ENCODE assay signal across 8 mouse cellular contexts in genomic region chr6:124856321-124856720, GRCm38 (mm10). TPM values are rescaled to one million over a fixed set of nuclear protein-coding genes. Genes with fewer than 3 reads are reported as not detected.
A peak's percentile ranks its signal among the peaks of the same experiment; 100 is the strongest.
DNase-seq lines count a peak whose midpoint lies in the region; ATAC-seq and TF ChIP-seq lines count a peak whose summit lies in the region.

No protein-coding gene starts in this region.

- H3K27me3 ChIP-seq in kidney, embryonic 15.5 days: peaks cover 12% of the 10 kb centered on the region
- no peaks in the 10 kb centered on the region for H3K27me3 ChIP-seq in forebrain, postnatal 0 days (ENCODE audit: insufficient read depth, low read length)
- peaks cover 4% of the 10 kb centered on the region; the same call in 1 of the 2 replicates for H3K27me3 ChIP-seq in limb, embryonic 12.5 days

- TF ChIP-seq CTCF in forebrain, postnatal 0 days (IDR thresholded peaks at IDR 0.05; ENCODE audit: low read depth): no peak

- H3K4me3 ChIP-seq in kidney, embryonic 15.5 days (replicated peaks): peak overlapping the region; percentile 73
- H3K4me3 ChIP-seq in forebrain, postnatal 0 days (ENCODE audit: low read depth, low read length): peak overlapping the region; percentile 70
- peak overlapping the region; percentile 86 for H3K4me3 ChIP-seq in limb, embryonic 12.5 days (replicated peaks)

- DNase-seq in kidney, postnatal 14 days: no peak
- peak; percentile 43 to 45 for DNase-seq in cerebellum, adult 18-20 months
- peak; percentile 84 for DNase-seq in forebrain, postnatal 0 days
- peak; percentile 55 for DNase-seq in right cerebral cortex, adult 18-20 months
- no peak for DNase-seq in spleen, adult 12 weeks (ENCODE audit: low spot score)
- no peak for DNase-seq in adrenal gland, postnatal 25 days

- H3K27ac ChIP-seq in kidney, embryonic 15.5 days: peak overlapping the region; percentile 96
- peak overlapping the region; percentile 98 for H3K27ac ChIP-seq in forebrain, postnatal 0 days (ENCODE audit: low read depth, low read length)
- peak overlapping the region; percentile 99 for H3K27ac ChIP-seq in limb, embryonic 12.5 days

- H3K9ac ChIP-seq in kidney, embryonic 15.5 days: peak overlapping the region; percentile 90; the same call in 1 of the 2 replicates
- H3K9ac ChIP-seq in forebrain, postnatal 0 days: peak overlapping the region; percentile 98
- H3K9ac ChIP-seq in limb, embryonic 12.5 days (replicated peaks): peak overlapping the region; percentile 99

- H3K36me3 ChIP-seq in kidney, embryonic 15.5 days: peaks cover 20% of the 10 kb centered on the region
- peaks cover 32% of the 10 kb centered on the region; the same call in 1 of the 2 replicates for H3K36me3 ChIP-seq in forebrain, postnatal 0 days (ENCODE audit: insufficient read depth)
- H3K36me3 ChIP-seq in limb, embryonic 12.5 days: peaks cover 39% of the 10 kb centered on the region

- H3K4me1 ChIP-seq in kidney, embryonic 15.5 days: peaks cover 48% of the 10 kb centered on the region
- peaks cover 7% of the 10 kb centered on the region; the same call in 1 of the 2 replicates for H3K4me1 ChIP-seq in forebrain, postnatal 0 days (ENCODE audit: insufficient read depth)
- peaks cover 35% of the 10 kb centered on the region for H3K4me1 ChIP-seq in limb, embryonic 12.5 days (replicated peaks)

- H3K4me2 ChIP-seq in kidney, embryonic 15.5 days: peak overlapping the region; percentile 84
- H3K4me2 ChIP-seq in forebrain, postnatal 0 days (ENCODE audit: low read depth): peak overlapping the region; percentile 84
- peak overlapping the region; percentile 80 for H3K4me2 ChIP-seq in limb, embryonic 12.5 days

- no peaks in the 10 kb centered on the region for H3K9me3 ChIP-seq in kidney, embryonic 15.5 days (replicated peaks)
- no peaks in the 10 kb centered on the region for H3K9me3 ChIP-seq in forebrain, postnatal 0 days (ENCODE audit: low read length)
- no peaks in the 10 kb centered on the region for H3K9me3 ChIP-seq in limb, embryonic 12.5 days

- 6% methylated on average over 14 of the region's 14 CpGs for WGBS in kidney, embryonic 15.5 days
- WGBS in forebrain, postnatal 0 days: 7% methylated on average over 14 of the region's 14 CpGs
- WGBS in limb, embryonic 12.5 days: 5% methylated on average over 14 of the region's 14 CpGs

- ATAC-seq in kidney, embryonic 15.5 days (replicated peaks; ENCODE audit: low FRiP score): peak; percentile 50; the same call in 1 of the 2 replicates
- peak; percentile 76 for ATAC-seq in forebrain, postnatal 0 days
- ATAC-seq in limb, embryonic 12.5 days (ENCODE audit: insufficient number of reproducible peaks, insufficient read depth, low FRiP score, low TSS enrichment, low read depth): peak; percentile 72

RNA-seq across cellular contexts. Expression of gene P3h3, which starts 1.2 kb away (rescaled TPM):
- 23.7 and 28.6 TPM in 2 replicates for polyA plus RNA-seq in kidney, embryonic 15.5 days (2015; fragmentation: Nextera tagmentation; extraction: Ambion mirVana)
- total RNA-seq in forebrain, postnatal 0 days (2014; rRNA removed): 78.8 and 85.7 TPM in 2 replicates
- 6.2 and 9.1 TPM in 2 replicates for polyA plus RNA-seq in forebrain, postnatal 0 days (2015; fragmentation: Nextera tagmentation; extraction: Ambion mirVana)
- polyA plus RNA-seq in limb, embryonic 12.5 days (2016; fragmentation: Nextera tagmentation; extraction: Ambion mirVana): 59.8 and 61.4 TPM in 2 replicates
- total RNA-seq in adrenal gland, postnatal 25 days (2021): 20.2 and 26.5 TPM in 2 replicates

RNA-seq across cellular contexts. Expression of gene Gpr162, which starts 7.5 kb away (rescaled TPM):
- 1.2 and 1.6 TPM in 2 replicates for polyA plus RNA-seq in kidney, embryonic 15.5 days (2015; fragmentation: Nextera tagmentation; extraction: Ambion mirVana)
- total RNA-seq in forebrain, postnatal 0 days (2014; rRNA removed): 154 and 160 TPM in 2 replicates
- 30.3 and 38.1 TPM in 2 replicates for polyA plus RNA-seq in forebrain, postnatal 0 days (2015; fragmentation: Nextera tagmentation; extraction: Ambion mirVana)
- 2.5 and 2.7 TPM in 2 replicates for polyA plus RNA-seq in limb, embryonic 12.5 days (2016; fragmentation: Nextera tagmentation; extraction: Ambion mirVana)
- 0.90 and 1.5 TPM in 2 replicates for total RNA-seq in adrenal gland, postnatal 25 days (2021)

RNA-seq across cellular contexts. Expression of gene Gnb3, which starts 16.2 kb away (rescaled TPM):
- polyA plus RNA-seq in kidney, embryonic 15.5 days (2015; fragmentation: Nextera tagmentation; extraction: Ambion mirVana): 1.1 and 2.9 TPM in 2 replicates
- 0.90 and 1.8 TPM in 2 replicates for total RNA-seq in forebrain, postnatal 0 days (2014; rRNA removed)
- polyA plus RNA-seq in forebrain, postnatal 0 days (2015; fragmentation: Nextera tagmentation; extraction: Ambion mirVana): 0.61 and 1.2 TPM in 2 replicates
- polyA plus RNA-seq in limb, embryonic 12.5 days (2016; fragmentation: Nextera tagmentation; extraction: Ambion mirVana): 0.81 and 1.0 TPM in 2 replicates
- total RNA-seq in adrenal gland, postnatal 25 days (2021): 5.5 and 14.0 TPM in 2 replicates

RNA-seq across cellular contexts. Expression of gene Cdca3, which starts 27.0 kb away (rescaled TPM):
- 178 and 185 TPM in 2 replicates for polyA plus RNA-seq in kidney, embryonic 15.5 days (2015; fragmentation: Nextera tagmentation; extraction: Ambion mirVana)
- 13.5 and 20.7 TPM in 2 replicates for total RNA-seq in forebrain, postnatal 0 days (2014; rRNA removed)
- polyA plus RNA-seq in forebrain, postnatal 0 days (2015; fragmentation: Nextera tagmentation; extraction: Ambion mirVana): 28.5 and 30.5 TPM in 2 replicates
- polyA plus RNA-seq in limb, embryonic 12.5 days (2016; fragmentation: Nextera tagmentation; extraction: Ambion mirVana): 200 and 202 TPM in 2 replicates
- 10.5 and 11.7 TPM in 2 replicates for total RNA-seq in adrenal gland, postnatal 25 days (2021)

RNA-seq across cellular contexts. Expression of gene Usp5, which starts 27.0 kb away (rescaled TPM):
- 149 and 175 TPM in 2 replicates for polyA plus RNA-seq in kidney, embryonic 15.5 days (2015; fragmentation: Nextera tagmentation; extraction: Ambion mirVana)
- 215 and 224 TPM in 2 replicates for total RNA-seq in forebrain, postnatal 0 days (2014; rRNA removed)
- 173 and 191 TPM in 2 replicates for polyA plus RNA-seq in forebrain, postnatal 0 days (2015; fragmentation: Nextera tagmentation; extraction: Ambion mirVana)
- 191 and 196 TPM in 2 replicates for polyA plus RNA-seq in limb, embryonic 12.5 days (2016; fragmentation: Nextera tagmentation; extraction: Ambion mirVana)
- 118 and 136 TPM in 2 replicates for total RNA-seq in adrenal gland, postnatal 25 days (2021)

Comparison
In these comparisons a context has a peak if more than half of its experiments do, and no peak if none do; other contexts are left out.
1. DNase-seq: peak in cerebellum, adult 18-20 months (2 of 2), forebrain, postnatal 0 days (single experiment) and right cerebral cortex, adult 18-20 months (single experiment); none in kidney, postnatal 14 days (single experiment), spleen, adult 12 weeks (single experiment) and adrenal gland, postnatal 25 days (single experiment).
2. Peak in every context shown above with its lines, with median percentiles within 50 percentile points of each other: ATAC-seq, H3K27ac ChIP-seq, H3K4me2 ChIP-seq, H3K4me3 ChIP-seq and H3K9ac ChIP-seq.